Mouse (Mus musculus) layer of hippocampus, adult 2 months (tissue): Measurements from ENCODE around the gene Wdr91. TPM values are rescaled to one million over a fixed set of nuclear protein-coding genes. Genes with fewer than 3 reads are reported as not detected.

Experiments used
- DNase-seq, 2 experiments: peaks; one replicate each; pipeline ENCODE4 v3.0.0; 2022; ENCODE audit warnings: low spot score in 2 of 2
- H3K27ac ChIP-seq: fragments of 200-600 bp; 2 replicates; pipeline ENCODE4 v1.8.1; 2022
- H3K4me3 ChIP-seq: fragments of 200-600 bp; 2 replicates; pipeline ENCODE4 v1.8.1; 2022; ENCODE audit warnings: mild to moderate bottlenecking
- CTCF ChIP-seq: fragments of 200-600 bp; conservative IDR thresholded peaks from 2 replicates; pipeline ENCODE4 v1.8.1; 2022; ENCODE audit warnings: antibody characterized with exemption, mild to moderate bottlenecking, moderate library complexity
- total RNA-seq, 2 experiments: library from RNA; stranded (reverse); gene quantifications; 2 replicates each; pipeline ENCODE4 v1.2.3; 2021

The Wdr91 gene
- total RNA-seq, 2 experiments from 2014 or later, result 34.9 to 37.9 TPM

- H3K27ac ChIP-seq, result peak overlapping the region; percentile 81
- no peak for DNase-seq
- no peak overlapping the region; the same call in 1 of the 2 replicates for H3K4me3 ChIP-seq
- TF ChIP-seq CTCF, result no peak
Measured at GRCm38 (mm10) chr6:34907696-34908260, 2.9 kb downstream of the Wdr91 start.

- Histone ChIP-seq H3K4me3 (no peak overlapping the region), H3K27ac (peak overlapping the region; percentile 81)
- no peak for TF ChIP-seq CTCF
- no peak for DNase-seq
Measured at GRCm38 (mm10) chr6:34907121-34907614, 3.5 kb downstream of the Wdr91 start.

- no peak for TF ChIP-seq CTCF
- peak overlapping the region; percentile 81 for H3K27ac ChIP-seq
- DNase-seq, result no peak
- no peak overlapping the region for H3K4me3 ChIP-seq
Measured at GRCm38 (mm10) chr6:34906661-34907060, 4.0 kb downstream of the Wdr91 start.

GRCm38 (mm10) chr6:34906125-34906524 lies 4.6 kb downstream of the Wdr91 start:
- no peak for DNase-seq
- peak; percentile 50 for TF ChIP-seq CTCF
- no peak overlapping the region for H3K4me3 ChIP-seq

GRCm38 (mm10) chr6:34904361-34904760 lies 6.3 kb downstream of the Wdr91 start:
- H3K27ac ChIP-seq, result no peak overlapping the region
- no peak overlapping the region for H3K4me3 ChIP-seq
- no peak for DNase-seq
- TF ChIP-seq CTCF, result no peak

More at GRCm38 (mm10) chr6:34906125-34906524, 4.6 kb downstream of the Wdr91 start:
- peak overlapping the region; percentile 81 for H3K27ac ChIP-seq

- Histone ChIP-seq H3K4me3 (no peak overlapping the region), H3K27ac (no peak overlapping the region)
- DNase-seq, result no peak
- no peak for TF ChIP-seq CTCF
Measured at GRCm38 (mm10) chr6:34903851-34904250, 6.8 kb downstream of the Wdr91 start.

GRCm38 (mm10) chr6:34903441-34903840 lies 7.2 kb downstream of the Wdr91 start:
- Histone ChIP-seq H3K27ac (no peak overlapping the region), H3K4me3 (no peak overlapping the region)
- no peak for DNase-seq
- no peak for TF ChIP-seq CTCF

- no peak for TF ChIP-seq CTCF
- Histone ChIP-seq H3K27ac (0 out of 2 replicates have a peak overlapping the region, but pooled peaks have one; percentile 18), H3K4me3 (no peak overlapping the region)
- no peak for DNase-seq
Measured at GRCm38 (mm10) chr6:34902578-34902977, 8.1 kb downstream of the Wdr91 start.

GRCm38 (mm10) chr6:34901911-34902444 lies 8.7 kb downstream of the Wdr91 start:
- DNase-seq, result no peak
- 0 out of 2 replicates have a peak overlapping the region, but pooled peaks have one; percentile 10 for H3K27ac ChIP-seq
- no peak overlapping the region for H3K4me3 ChIP-seq
- no peak for TF ChIP-seq CTCF

- Histone ChIP-seq H3K27ac (no peak overlapping the region), H3K4me3 (no peak overlapping the region)
- TF ChIP-seq CTCF, result no peak
- DNase-seq, result no peak
Measured at GRCm38 (mm10) chr6:34900990-34901389, 9.7 kb downstream of the Wdr91 start.

- no peak overlapping the region for H3K27ac ChIP-seq
- no peak overlapping the region for H3K4me3 ChIP-seq
- TF ChIP-seq CTCF, result no peak
- no peak for DNase-seq
Measured at GRCm38 (mm10) chr6:34899127-34899526, 11.5 kb downstream of the Wdr91 start.

- no peak overlapping the region for H3K4me3 ChIP-seq
- no peak for TF ChIP-seq CTCF
- H3K27ac ChIP-seq, result peak overlapping the region; percentile 69
- no peak for DNase-seq
Measured at GRCm38 (mm10) chr6:34896168-34896780, 14.4 kb downstream of the Wdr91 start.

- no peak for TF ChIP-seq CTCF
- H3K27ac ChIP-seq, result peak overlapping the region; percentile 69
- H3K4me3 ChIP-seq, result no peak overlapping the region
Measured at GRCm38 (mm10) chr6:34895569-34895968, 15.1 kb downstream of the Wdr91 start.

More at GRCm38 (mm10) chr6:34895569-34895968, 15.1 kb downstream of the Wdr91 start:
- no peak for DNase-seq
